Mouse (Mus musculus): ENCODE measurements around the gene Srprb.
"Not testable (repeated sequence)": the region's sequence is repeated elsewhere in the genome, so short reads cannot be mapped to it uniquely, and the experiment has no call there.

Gene Srprb

GRCm38 (mm10) chr9:103212654-103213420 lies 10.9 kb upstream of the Srprb start:
- DNase-seq (ENCODE audit: low read depth, low spot score): no peak

GRCm38 (mm10) chr9:103208802-103209423 lies 7.0 kb upstream of the Srprb start:
- DNase-seq (ENCODE audit: low read depth, low spot score): no peak

GRCm38 (mm10) chr9:103207846-103208245 lies 5.9 kb upstream of the Srprb start:
- peak; percentile 92 for DNase-seq (ENCODE audit: low read depth, low spot score)

GRCm38 (mm10) chr9:103205786-103206185 lies 3.8 kb upstream of the Srprb start:
- DNase-seq (ENCODE audit: low read depth, low spot score): no peak

- no peak for DNase-seq (ENCODE audit: low read depth, low spot score)
These were observed 13.5 kb downstream of the Srprb start for GRCm38 (mm10) chr9:103188416-103188815.

GRCm38 (mm10) chr9:103186747-103187146 lies 15.2 kb downstream of the Srprb start:
- no peak for DNase-seq (ENCODE audit: low read depth, low spot score)

- no peak for DNase-seq (ENCODE audit: low read depth, low spot score)
These were observed 16.0 kb downstream of the Srprb start for GRCm38 (mm10) chr9:103185946-103186345.

GRCm38 (mm10) chr9:103184855-103185254 lies 17.1 kb downstream of the Srprb start:
- DNase-seq (ENCODE audit: low read depth, low spot score): no peak

GRCm38 (mm10) chr9:103181886-103182285 lies 20.1 kb downstream of the Srprb start:
- DNase-seq (ENCODE audit: low read depth, low spot score): no peak

- peak; percentile 80 for DNase-seq (ENCODE audit: low read depth, low spot score)
These were observed 21.0 kb downstream of the Srprb start for GRCm38 (mm10) chr9:103180807-103181565.

GRCm38 (mm10) chr9:103180303-103180702 lies 21.6 kb downstream of the Srprb start:
- DNase-seq (ENCODE audit: low read depth, low spot score): no peak

GRCm38 (mm10) chr9:103175692-103176091 lies 26.2 kb downstream of the Srprb start:
- no peak for DNase-seq (ENCODE audit: low read depth, low spot score)

GRCm38 (mm10) chr9:103174771-103175519 lies 27.0 kb downstream of the Srprb start:
- DNase-seq (ENCODE audit: low read depth, low spot score): no peak

- no peak for DNase-seq (ENCODE audit: low read depth, low spot score)
These were observed 33.2 kb downstream of the Srprb start for GRCm38 (mm10) chr9:103168771-103169170.

GRCm38 (mm10) chr9:103168046-103168445 lies 33.9 kb downstream of the Srprb start:
- DNase-seq (ENCODE audit: low read depth, low spot score): no peak

- DNase-seq (ENCODE audit: low read depth, low spot score): no peak
These were observed 38.1 kb downstream of the Srprb start for GRCm38 (mm10) chr9:103163806-103164205.

GRCm38 (mm10) chr9:103155158-103155557 lies 46.8 kb downstream of the Srprb start:
- not testable (repeated sequence) for DNase-seq (ENCODE audit: low read depth, low spot score)

GRCm38 (mm10) chr9:103154568-103154967 lies 47.4 kb downstream of the Srprb start:
- no peak for DNase-seq (ENCODE audit: low read depth, low spot score)

- DNase-seq (ENCODE audit: low read depth, low spot score): no peak
These were observed 48.7 kb downstream of the Srprb start for GRCm38 (mm10) chr9:103153286-103153685.

GRCm38 (mm10) chr9:103149074-103149799 lies 52.7 kb downstream of the Srprb start:
- no peak for DNase-seq (ENCODE audit: low read depth, low spot score)

GRCm38 (mm10) chr9:103147103-103147502 lies 54.8 kb downstream of the Srprb start:
- no peak for DNase-seq (ENCODE audit: low read depth, low spot score)
